Mouse (Mus musculus) limb, embryonic 14.5 days (tissue): ENCODE results near the gene Myo19. TPM values are rescaled to one million over a fixed set of nuclear protein-coding genes. Genes with fewer than 3 reads are reported as not detected.

ENCODE experiments used
- ATAC-seq: fragments of 200-750 bp; cut with Nextera tagmentation; 2 replicates; pipeline ENCODE4 v1.8.0; 2017; ENCODE audit warnings: low read depth, moderate number of reproducible peaks, moderate TSS enrichment; ENCODE audit not compliant: low FRiP score
- DNase-seq: peaks from one replicate; pipeline ENCODE4 v3.0.0-alpha.2; 2015; ENCODE audit warnings: low spot score
- H3K27ac ChIP-seq: fragments of 300-500 bp; sonication (generic); replicated peaks from 2 replicates; pipeline ENCODE4 v1.5.1; 2014; ENCODE audit warnings: low read depth, mild to moderate bottlenecking, low read length, moderate library complexity, mixed read lengths
- H3K27me3 ChIP-seq: fragments of 300-500 bp; sonication (generic); 2 replicates; pipeline ENCODE4 v1.6.1; 2014; ENCODE audit warnings: low read length, mixed read lengths; ENCODE audit not compliant: control insufficient read depth, insufficient read depth
- H3K36me3 ChIP-seq: fragments of 300-500 bp; sonication (generic); 2 replicates; pipeline ENCODE4 v1.6.1; 2014; ENCODE audit warnings: mild to moderate bottlenecking, low read length, moderate library complexity, mixed read lengths; ENCODE audit not compliant: control insufficient read depth, insufficient read depth
- H3K4me1 ChIP-seq: fragments of 300-500 bp; sonication (generic); 2 replicates; pipeline ENCODE4 v1.6.1; 2014; ENCODE audit warnings: antibody characterized with exemption, low read length, mixed read lengths; ENCODE audit not compliant: control insufficient read depth, insufficient read depth
- H3K4me2 ChIP-seq: fragments of 300-500 bp; sonication (generic); replicated peaks from 2 replicates; pipeline ENCODE4 v1.6.1; 2014; ENCODE audit warnings: low read depth, mild to moderate bottlenecking, low read length, moderate library complexity; ENCODE audit not compliant: severe bottlenecking
- H3K4me3 ChIP-seq: fragments of 300-500 bp; sonication (generic); replicated peaks from 2 replicates; pipeline ENCODE4 v1.5.1; 2014; ENCODE audit warnings: low read length
- H3K9ac ChIP-seq: fragments of 300-500 bp; sonication (generic); 2 replicates; pipeline ENCODE4 v1.6.1; 2014; ENCODE audit warnings: mild to moderate bottlenecking, low read depth, low read length, moderate library complexity; ENCODE audit not compliant: severe bottlenecking
- H3K9me3 ChIP-seq: fragments of 300-500 bp; sonication (generic); 2 replicates; pipeline ENCODE4 v1.6.1; 2016; ENCODE audit warnings: low read length; ENCODE audit not compliant: control insufficient read depth
- POLR2A ChIP-seq: fragments of 200-500 bp; IDR thresholded peaks from 2 replicates; pipeline ENCODE4 v1.8.0; 2012; ENCODE audit warnings: inconsistent platforms, mild to moderate bottlenecking, moderate library complexity, borderline replicate concordance; ENCODE audit not compliant: insufficient read depth, insufficient read length; ENCODE audit errors: extremely low read depth
- WGBS: fragments of 180-500 bp; shearing (Covaris S2); extraction: QIAGEN DNeasy Blood & Tissue Kit; methylation state at CpG from one replicate; pipeline ENCODE4 v1.1.7; 2014; 5-methylcytosine and 5-hydroxymethylcytosine counted together
- polyA plus RNA-seq, 2 experiments: library from polyadenylated mRNA; depleted of rRNA in 1 of 2; stranded (reverse) in 1 of 2; unstranded in 1 of 2; fragments of >200 nt; fragmentation: Nextera tagmentation in 1 of 2; extraction: Ambion mirVana in 1 of 2; gene quantifications; 2 replicates each; pipeline versions ENCODE4 v1.2.1 to v1.2.3; 2012 to 2014

Gene Myo19
- polyA plus RNA-seq, 2 experiments = 11.0 to 29.2 TPM

DNA sequence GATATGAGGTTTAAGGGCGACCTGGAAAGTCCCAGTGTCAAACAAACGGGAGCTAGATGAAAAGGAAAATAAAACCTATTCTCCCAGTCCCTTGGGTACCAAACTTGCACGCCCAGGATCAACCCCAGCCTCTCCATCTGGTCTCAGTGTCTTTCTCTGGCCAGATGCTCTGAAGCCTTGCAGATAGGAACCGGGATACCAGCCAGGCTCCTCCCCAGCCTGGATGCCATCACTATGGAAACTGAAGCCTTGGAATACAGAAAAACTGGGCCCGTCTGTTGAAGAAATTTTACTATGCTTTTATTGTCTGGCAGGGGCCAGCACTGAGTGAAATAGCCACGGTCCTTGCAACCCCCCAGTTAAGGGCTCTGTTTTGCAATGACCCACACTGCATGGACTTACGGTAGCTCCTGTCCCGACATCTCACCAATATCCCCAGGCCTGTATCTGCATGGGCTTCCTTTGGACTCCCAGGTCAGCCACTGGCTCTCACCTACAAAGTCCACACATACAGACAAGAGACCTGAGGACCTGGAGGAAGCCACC lies 59.6 kb downstream of the Myo19 start:
- WGBS = 49% methylated on average over 8 of the region's 8 CpGs
- DNase-seq = no peak
- no peak overlapping the region for H3K4me3 ChIP-seq
- H3K9ac ChIP-seq = no peak overlapping the region
- no peaks in the 10 kb centered on the region for H3K36me3 ChIP-seq
- H3K9me3 ChIP-seq = no peaks in the 10 kb centered on the region
- H3K27me3 ChIP-seq = no peaks in the 10 kb centered on the region
- ATAC-seq = no peak
- no peaks in the 10 kb centered on the region for H3K4me1 ChIP-seq
- H3K27ac ChIP-seq = no peak overlapping the region
- no peak overlapping the region for H3K4me2 ChIP-seq
- TF ChIP-seq POLR2A = no peak

DNA sequence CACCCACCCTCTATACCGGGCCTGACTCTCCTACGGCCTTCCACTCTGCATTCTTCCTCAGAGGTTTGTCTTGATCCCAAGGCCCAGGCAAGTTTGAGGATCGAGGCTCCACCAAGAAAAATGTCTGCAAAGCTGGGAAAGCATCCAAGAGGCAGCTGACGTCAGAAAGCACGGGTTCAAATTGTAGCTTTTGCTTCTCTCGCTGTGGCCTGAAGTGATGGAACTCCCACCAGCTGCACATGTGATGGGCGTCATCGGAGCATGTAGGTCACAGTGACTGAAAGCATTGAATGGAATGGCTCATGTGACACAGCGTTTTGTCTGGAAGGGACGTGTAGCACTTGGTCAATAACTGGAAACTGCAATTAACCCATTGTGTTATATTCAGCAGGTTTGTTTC lies 60.2 kb downstream of the Myo19 start:
- Histone ChIP-seq H3K27ac (no peak overlapping the region), H3K4me1 (no peaks in the 10 kb centered on the region), H3K9me3 (no peaks in the 10 kb centered on the region), H3K27me3 (no peaks in the 10 kb centered on the region), H3K4me2 (no peak overlapping the region), H3K4me3 (no peak overlapping the region), H3K9ac (no peak overlapping the region), H3K36me3 (no peaks in the 10 kb centered on the region)
- ATAC-seq = no peak
- no peak for DNase-seq
- TF ChIP-seq POLR2A = no peak
- 81% methylated on average over 10 of the region's 10 CpGs for WGBS

DNA sequence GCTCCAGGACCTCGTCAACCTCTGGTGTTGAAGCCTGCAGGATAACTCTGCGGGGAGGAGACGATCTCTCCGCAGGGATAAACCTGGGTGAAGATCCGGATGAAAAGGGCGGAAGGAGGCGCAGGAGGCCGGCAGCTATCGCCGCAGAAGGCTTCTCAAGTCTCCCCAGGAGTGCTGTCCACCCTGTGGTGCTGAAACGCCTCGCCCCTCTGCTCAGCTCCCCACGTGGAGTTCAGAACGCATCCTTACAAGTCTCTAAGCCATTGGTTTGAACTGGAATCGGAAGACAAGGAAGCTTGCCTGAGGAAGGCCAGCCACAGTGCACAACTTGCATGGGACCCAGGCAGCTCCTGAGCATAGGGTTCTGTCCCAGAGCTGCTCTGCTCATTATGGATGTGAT lies 64.0 kb downstream of the Myo19 start:
- no peak overlapping the region for H3K27ac ChIP-seq
- H3K9ac ChIP-seq = no peak overlapping the region
- DNase-seq = peak; percentile 84
- no peaks in the 10 kb centered on the region for H3K9me3 ChIP-seq
- peak overlapping the region; percentile 35 for H3K4me2 ChIP-seq
- no peaks in the 10 kb centered on the region for H3K36me3 ChIP-seq
- no peak for ATAC-seq
- peak overlapping the region; percentile 18; the same call in 1 of the 2 replicates for H3K4me3 ChIP-seq
- H3K4me1 ChIP-seq = no peaks in the 10 kb centered on the region
- WGBS = 0% methylated on average over 15 of the region's 15 CpGs
- no peaks in the 10 kb centered on the region for H3K27me3 ChIP-seq
- no peak for TF ChIP-seq POLR2A

- DNase-seq = no peak
- no peak for TF ChIP-seq POLR2A
- H3K9me3 ChIP-seq = no peaks in the 10 kb centered on the region
- H3K36me3 ChIP-seq = no peaks in the 10 kb centered on the region
- H3K27ac ChIP-seq = no peak overlapping the region
- no peak for ATAC-seq
- no peak overlapping the region for H3K9ac ChIP-seq
- no peak overlapping the region for H3K4me3 ChIP-seq
- no peaks in the 10 kb centered on the region for H3K4me1 ChIP-seq
- H3K27me3 ChIP-seq = no peaks in the 10 kb centered on the region
- no peak overlapping the region for H3K4me2 ChIP-seq
- 6% methylated on average over 12 of the region's 12 CpGs for WGBS
Observed at GRCm38 (mm10) chr11:84944639-84945435, 64.9 kb downstream of the Myo19 start.

DNA sequence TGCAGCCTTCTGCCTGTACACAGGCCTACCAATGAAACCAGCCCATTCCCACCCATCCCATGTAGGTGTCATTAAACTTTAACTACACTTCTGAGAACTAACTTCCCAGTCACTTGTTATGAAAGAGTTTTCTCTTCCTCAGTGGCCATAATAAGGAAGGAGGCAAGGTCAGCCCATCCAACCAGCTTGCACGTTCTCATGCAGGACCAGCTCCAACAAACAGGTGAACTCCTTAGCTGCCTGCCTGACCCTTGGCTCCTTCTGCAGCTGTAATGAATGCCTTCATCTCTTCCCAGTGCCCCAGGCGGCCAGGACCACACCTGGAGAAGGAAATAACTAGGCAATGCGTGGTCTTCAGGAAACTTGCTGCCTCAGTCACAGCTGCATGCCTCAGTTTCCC lies 65.9 kb downstream of the Myo19 start:
- Histone ChIP-seq H3K9ac (no peak overlapping the region), H3K27ac (no peak overlapping the region), H3K4me1 (no peaks in the 10 kb centered on the region), H3K9me3 (no peaks in the 10 kb centered on the region), H3K27me3 (no peaks in the 10 kb centered on the region), H3K4me3 (no peak overlapping the region), H3K4me2 (no peak overlapping the region), H3K36me3 (no peaks in the 10 kb centered on the region)
- DNase-seq = no peak
- 42% methylated on average over 3 of the region's 3 CpGs for WGBS
- no peak for ATAC-seq
- no peak for TF ChIP-seq POLR2A
